Mouse (Mus musculus) MEL (cell line): Measurements from ENCODE around the gene Myo1h. TPM values are rescaled to one million over a fixed set of nuclear protein-coding genes. Genes with fewer than 3 reads are reported as not detected.

ENCODE experiments used
- DNase-seq: peaks from one replicate; pipeline ENCODE4 v3.0.0; 2011; ENCODE audit warnings: low read depth, low spot score
- H3K27ac ChIP-seq: 2 replicates; pipeline ENCODE4 v1.5.1; 2012; ENCODE audit warnings: low read depth, mild to moderate bottlenecking, control low read depth, low read length, moderate library complexity; ENCODE audit not compliant: control insufficient read depth
- H3K27me3 ChIP-seq, 2 experiments: fragments of 150-350 bp in 1 of 2; sonication (generic) in 1 of 2; 2 replicates each; pipeline ENCODE4 v1.6.1; 2012; ENCODE audit warnings: low read length in 2 of 2, mild to moderate bottlenecking in 2 of 2, improper control_type of control experiment in 1 of 2, moderate library complexity in 1 of 2; ENCODE audit not compliant: insufficient read depth in 2 of 2, control insufficient read depth in 1 of 2
- H3K36me3 ChIP-seq, 2 experiments: 2 replicates each; pipeline ENCODE4 v1.6.1; 2012 to 2014; ENCODE audit warnings: low read length in 2 of 2, improper control_type of control experiment in 1 of 2, inconsistent platforms in 1 of 2, mild to moderate bottlenecking in 1 of 2; ENCODE audit not compliant: insufficient read depth in 2 of 2, control insufficient read depth in 1 of 2
- H3K4me1 ChIP-seq, 2 experiments: fragments of 150-350 bp in 1 of 2; sonication (generic) in 1 of 2; 2 replicates each; pipeline ENCODE4 v1.6.1; 2012; ENCODE audit warnings: low read length in 2 of 2, improper control_type of control experiment in 1 of 2, mild to moderate bottlenecking in 1 of 2; ENCODE audit not compliant: insufficient read depth in 2 of 2, control insufficient read depth in 1 of 2
- H3K4me3 ChIP-seq, 2 experiments: fragments of 150-350 bp in 1 of 2; sonication (generic) in 1 of 2; 2 replicates each; pipeline ENCODE4 v1.5.1; 2012; ENCODE audit warnings: low read depth in 2 of 2, low read length in 2 of 2, mild to moderate bottlenecking in 2 of 2, moderate library complexity in 2 of 2, control low read depth in 1 of 2, improper control_type of control experiment in 1 of 2; ENCODE audit not compliant: control insufficient read depth in 1 of 2, insufficient read depth in 1 of 2
- H3K79me2 ChIP-seq: 2 replicates; pipeline ENCODE4 v1.6.1; 2012; ENCODE audit warnings: mild to moderate bottlenecking, low read length, moderate library complexity; ENCODE audit not compliant: control insufficient read depth, poor library complexity, insufficient read depth
- H3K9ac ChIP-seq: 2 replicates; pipeline ENCODE4 v1.6.1; 2012; ENCODE audit warnings: low read depth, mild to moderate bottlenecking, control low read depth, low read length, moderate library complexity; ENCODE audit not compliant: control insufficient read depth, poor library complexity, severe bottlenecking
- H3K9me3 ChIP-seq: fragments of 150-350 bp; sonication (generic); replicated peaks from 2 replicates; pipeline ENCODE4 v1.6.1; 2012; ENCODE audit warnings: mild to moderate bottlenecking, low read length, improper control_type of control experiment, moderate library complexity; ENCODE audit not compliant: insufficient read depth
- BHLHE40 ChIP-seq: IDR thresholded peaks from 2 replicates; pipeline ENCODE4 v1.6.1; 2012; ENCODE audit warnings: low read depth, mild to moderate bottlenecking, inconsistent platforms, low read length, improper control_type of control experiment, borderline replicate concordance
- CHD1 ChIP-seq: IDR thresholded peaks from 2 replicates; pipeline ENCODE4 v1.6.1; 2012; ENCODE audit warnings: low read depth, mild to moderate bottlenecking, inconsistent platforms, low read length, improper control_type of control experiment
- CHD2 ChIP-seq: IDR thresholded peaks from 2 replicates; pipeline ENCODE4 v1.6.1; 2011; ENCODE audit warnings: low read length, improper control_type of control experiment
- CTCF ChIP-seq, 3 experiments: IDR thresholded peaks in 2 of 3; conservative IDR thresholded peaks in 1 of 3; 2 replicates each; pipeline ENCODE4 v1.5.1; 2011 to 2012; ENCODE audit warnings: low read length in 3 of 3, low read depth in 2 of 3, mild to moderate bottlenecking in 2 of 3, improper control_type of control experiment in 1 of 3, inconsistent platforms in 1 of 3, mixed read lengths in 1 of 3, moderate library complexity in 1 of 3; ENCODE audit not compliant: control insufficient read depth in 1 of 3, insufficient read depth in 1 of 3, poor library complexity in 1 of 3, severe bottlenecking in 1 of 3
- E2F4 ChIP-seq: IDR thresholded peaks from 2 replicates; pipeline ENCODE4 v1.6.1; 2011; ENCODE audit warnings: low read depth, low read length, improper control_type of control experiment, borderline replicate concordance
- EP300 ChIP-seq, 2 experiments: IDR thresholded peaks; 2 replicates each; pipeline ENCODE4 v1.6.1; 2011; ENCODE audit warnings: improper control_type of control experiment in 2 of 2, low read length in 2 of 2, low read depth in 1 of 2, mild to moderate bottlenecking in 1 of 2
- ETS1 ChIP-seq: IDR thresholded peaks from 2 replicates; pipeline ENCODE4 v1.6.1; 2012; ENCODE audit warnings: low read depth, mild to moderate bottlenecking, inconsistent platforms, low read length, improper control_type of control experiment, moderate library complexity
- GATA1 ChIP-seq: IDR thresholded peaks from 2 replicates; pipeline ENCODE4 v1.6.1; 2011; ENCODE audit warnings: low read depth, low read length, improper control_type of control experiment
- HCFC1 ChIP-seq: IDR thresholded peaks from 2 replicates; pipeline ENCODE4 v1.6.1; 2012; ENCODE audit warnings: low read depth, mild to moderate bottlenecking, inconsistent platforms, low read length, improper control_type of control experiment, moderate library complexity
- KAT2A ChIP-seq: conservative IDR thresholded peaks from 2 replicates; pipeline ENCODE4 v1.6.1; 2012; ENCODE audit warnings: low read depth, low read length, improper control_type of control experiment, inconsistent platforms
- MAFK ChIP-seq: IDR thresholded peaks from 2 replicates; pipeline ENCODE4 v1.6.1; 2011; ENCODE audit warnings: low read depth, mild to moderate bottlenecking, low read length, improper control_type of control experiment, borderline replicate concordance
- MAX ChIP-seq: IDR thresholded peaks from 2 replicates; pipeline ENCODE4 v1.6.1; 2011; ENCODE audit warnings: low read length, improper control_type of control experiment
- MAZ ChIP-seq: IDR thresholded peaks from 2 replicates; pipeline ENCODE4 v1.6.1; 2012; ENCODE audit warnings: low read depth, mild to moderate bottlenecking, inconsistent platforms, low read length, improper control_type of control experiment
- MXI1 ChIP-seq: IDR thresholded peaks from 2 replicates; pipeline ENCODE4 v1.6.1; 2011; ENCODE audit warnings: mild to moderate bottlenecking, low read depth, low read length, improper control_type of control experiment
- MYB ChIP-seq: IDR thresholded peaks from 2 replicates; pipeline ENCODE4 v1.6.1; 2011; ENCODE audit warnings: mild to moderate bottlenecking, low read depth, low read length, improper control_type of control experiment
- NELFE ChIP-seq: IDR thresholded peaks from 2 replicates; pipeline ENCODE4 v1.6.1; 2011; ENCODE audit warnings: low read depth, low read length, improper control_type of control experiment
- NRF1 ChIP-seq: IDR thresholded peaks from 2 replicates; pipeline ENCODE4 v1.6.1; 2014; ENCODE audit warnings: low read depth, mild to moderate bottlenecking, inconsistent platforms, low read length, improper control_type of control experiment, moderate library complexity; ENCODE audit not compliant: poor library complexity, insufficient read depth, severe bottlenecking
- POLR2A ChIP-seq, 2 experiments: IDR thresholded peaks; 2 replicates each; pipeline ENCODE4 v1.6.1; 2011 to 2012; ENCODE audit warnings: low read length in 2 of 2, mild to moderate bottlenecking in 2 of 2, control low read depth in 1 of 2, improper control_type of control experiment in 1 of 2, low read depth in 1 of 2, moderate library complexity in 1 of 2; ENCODE audit not compliant: control insufficient read depth in 1 of 2, insufficient read depth in 1 of 2, poor library complexity in 1 of 2
- POLR2AphosphoS2 ChIP-seq: IDR thresholded peaks from 2 replicates; pipeline ENCODE4 v1.6.1; 2011; ENCODE audit warnings: low read length, improper control_type of control experiment
- POLR2AphosphoS5 ChIP-seq: IDR thresholded peaks from 2 replicates; pipeline ENCODE4 v1.6.1; 2012; ENCODE audit warnings: low read depth, borderline replicate concordance, mild to moderate bottlenecking, inconsistent platforms, low read length, moderate library complexity, mixed read lengths
- RAD21 ChIP-seq: IDR thresholded peaks from 2 replicates; pipeline ENCODE4 v1.6.1; 2011; ENCODE audit warnings: mild to moderate bottlenecking, low read depth, low read length, improper control_type of control experiment
- RCOR1 ChIP-seq: IDR thresholded peaks from 2 replicates; pipeline ENCODE4 v1.6.1; 2012; ENCODE audit warnings: low read depth, mild to moderate bottlenecking, inconsistent platforms, low read length, improper control_type of control experiment
- SIN3A ChIP-seq: IDR thresholded peaks from 2 replicates; pipeline ENCODE4 v1.6.1; 2012; ENCODE audit warnings: low read length, improper control_type of control experiment, inconsistent platforms
- SMC3 ChIP-seq: IDR thresholded peaks from 2 replicates; pipeline ENCODE4 v1.6.1; 2011; ENCODE audit warnings: low read depth, low read length, improper control_type of control experiment
- TAL1 ChIP-seq: IDR thresholded peaks from 2 replicates; pipeline ENCODE4 v1.6.1; 2012; ENCODE audit warnings: mild to moderate bottlenecking, inconsistent platforms, low read length, moderate library complexity, mixed read lengths
- TBP ChIP-seq: IDR thresholded peaks from 2 replicates; pipeline ENCODE4 v1.8.0; 2011; ENCODE audit warnings: low read depth, low read length, improper control_type of control experiment
- TCF12 ChIP-seq: IDR thresholded peaks from 2 replicates; pipeline ENCODE4 v1.6.1; 2014; ENCODE audit warnings: low read depth, mild to moderate bottlenecking, inconsistent platforms, low read length, improper control_type of control experiment, moderate library complexity
- UBTF ChIP-seq: IDR thresholded peaks from 2 replicates; pipeline ENCODE4 v1.6.1; 2012; ENCODE audit warnings: low read depth, mild to moderate bottlenecking, inconsistent platforms, low read length, improper control_type of control experiment, moderate library complexity, borderline replicate concordance; ENCODE audit not compliant: insufficient read depth
- USF1 ChIP-seq: IDR thresholded peaks from 2 replicates; pipeline ENCODE4 v1.6.1; 2014; ENCODE audit warnings: low read depth, mild to moderate bottlenecking, inconsistent platforms, low read length, improper control_type of control experiment, moderate library complexity
- USF2 ChIP-seq, 2 experiments: IDR thresholded peaks; 2 replicates each; pipeline ENCODE4 v1.6.1; 2011 to 2012; ENCODE audit warnings: improper control_type of control experiment in 2 of 2, low read length in 2 of 2, borderline replicate concordance in 1 of 2, inconsistent platforms in 1 of 2, low read depth in 1 of 2, mild to moderate bottlenecking in 1 of 2; ENCODE audit not compliant: insufficient read depth in 1 of 2
- ZC3H11A ChIP-seq: IDR thresholded peaks from 2 replicates; pipeline ENCODE4 v1.6.1; 2012; ENCODE audit warnings: low read depth, mild to moderate bottlenecking, inconsistent platforms, low read length, improper control_type of control experiment
- ZMIZ1 ChIP-seq: IDR thresholded peaks from 2 replicates; pipeline ENCODE4 v1.6.1; 2012; ENCODE audit warnings: low read depth, mild to moderate bottlenecking, inconsistent platforms, low read length, improper control_type of control experiment, moderate library complexity
- ZNF384 ChIP-seq: IDR thresholded peaks from 2 replicates; pipeline ENCODE4 v1.6.1; 2012; ENCODE audit warnings: low read depth, mild to moderate bottlenecking, inconsistent platforms, low read length, improper control_type of control experiment
- polyA plus RNA-seq, 2 experiments: library from polyadenylated mRNA; stranded (reverse) in 1 of 2; unstranded in 1 of 2; fragments of >175 nt in 1 of 2; fragments of >200 nt in 1 of 2; gene quantifications; 2 replicates each; pipeline versions ENCODE4 v1.2.1 to v1.2.4; 2012; ENCODE audit warnings: low replicate concordance in 2 of 2, low read depth in 1 of 2; ENCODE audit not compliant: insufficient read length in 2 of 2, insufficient read depth in 1 of 2, missing spikeins in 1 of 2
- total RNA-seq: library from RNA; depleted of rRNA; stranded (reverse); fragments of 300-350 nt; gene quantifications from 2 replicates; pipeline ENCODE4 v1.2.3, GENCODE M21; 2012

The Myo1h gene
- total and polyA plus RNA-seq, 3 experiments = 0.33 to 4.6 TPM; not detected in 1

- no peak overlapping the region for H3K27ac ChIP-seq
- no peak overlapping the region for H3K9ac ChIP-seq
- H3K4me3 ChIP-seq = no peak overlapping the region
- H3K36me3 ChIP-seq = peaks cover 0 to 11% of the 10 kb centered on the region in 2 experiments; a peak in 3 of 4 replicates
- TF ChIP-seq UBTF = no peak
- TF ChIP-seq USF1 = no peak
- TF ChIP-seq ETS1 = no peak
- TF ChIP-seq TAL1 = no peak
- TF ChIP-seq CHD1 = no peak
- TF ChIP-seq CTCF (IDR thresholded peaks at IDR 0.05 in 2 of 3, conservative IDR thresholded peaks at IDR 0.05 in 1 of 3; ENCODE audit: control insufficient read depth in 1 of 3, insufficient read depth in 1 of 3, low read depth in 2 of 3, low read length in 3 of 3, poor library complexity in 1 of 3, severe bottlenecking in 1 of 3) = peak; percentile 87 to 95 (median 90)
- TF ChIP-seq ZNF384 = 0 out of 2 replicates have a peak, but pooled peaks have one; percentile 30
- TF ChIP-seq HCFC1 = no peak
- no peak for TF ChIP-seq EP300 (IDR thresholded peaks at IDR 0.05; ENCODE audit: low read depth in 1 of 2, low read length in 2 of 2)
- TF ChIP-seq TBP = no peak
- TF ChIP-seq NRF1 = no peak
- TF ChIP-seq MAFK = no peak
- TF ChIP-seq SIN3A = no peak
- no peak for TF ChIP-seq POLR2AphosphoS5
- TF ChIP-seq MAX = no peak
- no peak for TF ChIP-seq CHD2
- peak; percentile 74 for TF ChIP-seq RAD21
- no peak for TF ChIP-seq E2F4
- no peak for TF ChIP-seq GATA1
- no peak for TF ChIP-seq MXI1
- no peak for TF ChIP-seq TCF12
- TF ChIP-seq MYB = no peak
- peak; percentile 79 for TF ChIP-seq ZC3H11A
- TF ChIP-seq USF2 (IDR thresholded peaks at IDR 0.05; ENCODE audit: borderline replicate concordance in 1 of 2, insufficient read depth in 1 of 2, low read depth in 1 of 2, low read length in 2 of 2) = no peak
- TF ChIP-seq ZMIZ1 = no peak
- TF ChIP-seq MAZ = no peak
- TF ChIP-seq SMC3 = peak; percentile 97
- no peak for TF ChIP-seq NELFE
- no peak for TF ChIP-seq KAT2A
- no peak for TF ChIP-seq RCOR1
- no peak for TF ChIP-seq BHLHE40
- no peak for TF ChIP-seq POLR2A (IDR thresholded peaks at IDR 0.05; ENCODE audit: control insufficient read depth in 1 of 2, insufficient read depth in 1 of 2, low read depth in 1 of 2, low read length in 2 of 2, poor library complexity in 1 of 2)
- TF ChIP-seq POLR2AphosphoS2 = no peak
- TF ChIP-seq, all 39 proteins: peak for 5
- peaks cover 4 to 17% of the 10 kb centered on the region in 2 experiments for H3K4me1 ChIP-seq
- no peaks in the 10 kb centered on the region for H3K9me3 ChIP-seq
- H3K27me3 ChIP-seq = no peaks in the 10 kb centered on the region
- peaks cover 46% of the 10 kb centered on the region for H3K79me2 ChIP-seq
- DNase-seq = peak; percentile 73
These were observed 94.4 kb downstream of the Myo1h start for GRCm38 (mm10) chr5:114383184-114383904.
